Mouse (Mus musculus) CH12.LX (cell line): Measurements from ENCODE around the gene Esp6. TPM values are rescaled to one million over a fixed set of nuclear protein-coding genes. Genes with fewer than 3 reads are reported as not detected.

Experiments used
- DNase-seq: peaks from one replicate; pipeline ENCODE4 v3.0.0-alpha.2; 2013; ENCODE audit errors: extremely low read depth
- H3K27ac ChIP-seq: 2 replicates; pipeline ENCODE4 v1.5.1; 2012; ENCODE audit warnings: low read depth, mild to moderate bottlenecking, control low read depth, moderate library complexity; ENCODE audit not compliant: insufficient read depth
- H3K27me3 ChIP-seq: replicated peaks from 2 replicates; pipeline ENCODE3; 2012; ENCODE audit warnings: inconsistent platforms
- H3K36me3 ChIP-seq, 2 experiments: replicated peaks in 1 of 2; 2 replicates each; pipeline versions ENCODE3 to v1.6.1; 2012; ENCODE audit warnings: inconsistent platforms in 1 of 2, low read length in 1 of 2, mild to moderate bottlenecking in 1 of 2, mixed read lengths in 1 of 2, moderate library complexity in 1 of 2; ENCODE audit not compliant: control insufficient read depth in 1 of 2, insufficient read depth in 1 of 2
- H3K4me1 ChIP-seq, 2 experiments: 2 replicates each; pipeline ENCODE4 v1.6.1; 2012; ENCODE audit warnings: inconsistent platforms in 1 of 2, moderate library complexity in 1 of 2; ENCODE audit not compliant: insufficient read depth in 2 of 2, control insufficient read depth in 1 of 2
- H3K4me2 ChIP-seq: 2 replicates; pipeline ENCODE4 v1.6.1; 2012; ENCODE audit warnings: low read depth, mild to moderate bottlenecking, control low read depth; ENCODE audit not compliant: poor library complexity, insufficient read depth, severe bottlenecking
- H3K4me3 ChIP-seq, 3 experiments: fragments of 150-350 bp in 1 of 3; sonication (generic) in 1 of 3; replicated peaks in 1 of 3; 2 replicates each; pipeline versions ENCODE3 to v1.5.1; 2011 to 2012; ENCODE audit warnings: low read depth in 2 of 3, low read length in 2 of 3, mild to moderate bottlenecking in 2 of 3, moderate library complexity in 2 of 3, control low read depth in 1 of 3, improper control_type of control experiment in 1 of 3, inconsistent platforms in 1 of 3, mixed read lengths in 1 of 3; ENCODE audit not compliant: poor library complexity in 1 of 3
- H3K79me2 ChIP-seq: replicated peaks from 2 replicates; pipeline ENCODE4 v1.6.1; 2012; ENCODE audit warnings: mild to moderate bottlenecking, moderate library complexity; ENCODE audit not compliant: control insufficient read depth, poor library complexity, insufficient read depth, severe bottlenecking; ENCODE audit errors: extremely low read depth
- H3K9ac ChIP-seq: 2 replicates; pipeline ENCODE4 v1.6.1; 2012; ENCODE audit warnings: low read depth, mild to moderate bottlenecking, control low read depth, moderate library complexity; ENCODE audit not compliant: insufficient read depth
- H3K9me3 ChIP-seq: replicated peaks from 2 replicates; pipeline ENCODE3; 2012; ENCODE audit warnings: low read length, inconsistent platforms, mixed read lengths
- CTCF ChIP-seq, 2 experiments: IDR thresholded peaks in 1 of 2; conservative IDR thresholded peaks in 1 of 2; 2 replicates each; pipeline ENCODE4 v1.5.1; 2011 to 2012; ENCODE audit warnings: low read depth in 2 of 2, low read length in 2 of 2, improper control_type of control experiment in 1 of 2, inconsistent platforms in 1 of 2, mild to moderate bottlenecking in 1 of 2, moderate library complexity in 1 of 2
- ELF1 ChIP-seq: IDR thresholded peaks from 2 replicates; pipeline ENCODE4 v1.6.1; 2014; ENCODE audit warnings: low read depth, mild to moderate bottlenecking, inconsistent platforms, low read length, improper control_type of control experiment
- HCFC1 ChIP-seq: IDR thresholded peaks from 2 replicates; pipeline ENCODE4 v1.6.1; 2012; ENCODE audit warnings: low read depth, mild to moderate bottlenecking, inconsistent platforms, low read length, improper control_type of control experiment
- IRF4 ChIP-seq: IDR thresholded peaks from 2 replicates; pipeline ENCODE4 v1.6.1; 2014; ENCODE audit warnings: low read depth, mild to moderate bottlenecking, inconsistent platforms, low read length, improper control_type of control experiment
- KAT2A ChIP-seq: IDR thresholded peaks from 2 replicates; pipeline ENCODE4 v1.6.1; 2012; ENCODE audit warnings: low read length, improper control_type of control experiment, inconsistent platforms; ENCODE audit not compliant: insufficient replicate concordance
- MAFK ChIP-seq: IDR thresholded peaks from 2 replicates; pipeline ENCODE4 v1.6.1; 2011; ENCODE audit warnings: low read length, improper control_type of control experiment; ENCODE audit not compliant: insufficient replicate concordance
- MAX ChIP-seq: IDR thresholded peaks from 2 replicates; pipeline ENCODE4 v1.6.1; 2011; ENCODE audit warnings: low read length, improper control_type of control experiment
- MEF2A ChIP-seq: IDR thresholded peaks from 2 replicates; pipeline ENCODE4 v1.6.1; 2014; ENCODE audit warnings: low read depth, mild to moderate bottlenecking, inconsistent platforms, low read length, improper control_type of control experiment, borderline replicate concordance
- MXI1 ChIP-seq: IDR thresholded peaks from 2 replicates; pipeline ENCODE4 v1.6.1; 2011; ENCODE audit warnings: mild to moderate bottlenecking, low read depth, low read length, improper control_type of control experiment
- NRF1 ChIP-seq: IDR thresholded peaks from 2 replicates; pipeline ENCODE4 v1.6.1; 2014; ENCODE audit warnings: low read depth, mild to moderate bottlenecking, inconsistent platforms, low read length, improper control_type of control experiment, moderate library complexity
- PAX5 ChIP-seq: IDR thresholded peaks from 2 replicates; pipeline ENCODE4 v1.6.1; 2012; ENCODE audit warnings: low read length, inconsistent platforms, mixed read lengths
- RCOR1 ChIP-seq: conservative IDR thresholded peaks from 2 replicates; pipeline ENCODE4 v1.6.1; 2012; ENCODE audit warnings: low read depth, mild to moderate bottlenecking, inconsistent platforms, low read length, improper control_type of control experiment
- SIN3A ChIP-seq: IDR thresholded peaks from 2 replicates; pipeline ENCODE4 v1.6.1; 2012; ENCODE audit warnings: low read length, improper control_type of control experiment, inconsistent platforms
- SMC3 ChIP-seq: IDR thresholded peaks from 2 replicates; pipeline ENCODE4 v1.6.1; 2011; ENCODE audit warnings: low read depth, low read length, improper control_type of control experiment
- TBP ChIP-seq: conservative IDR thresholded peaks from 2 replicates; pipeline ENCODE4 v1.6.1; 2011; ENCODE audit warnings: low read depth, low read length, improper control_type of control experiment
- TCF12 ChIP-seq: IDR thresholded peaks from 2 replicates; pipeline ENCODE4 v1.6.1; 2014; ENCODE audit warnings: low read depth, mild to moderate bottlenecking, inconsistent platforms, low read length, improper control_type of control experiment
- UBTF ChIP-seq: IDR thresholded peaks from 2 replicates; pipeline ENCODE4 v1.6.1; 2012; ENCODE audit warnings: low read depth, mild to moderate bottlenecking, inconsistent platforms, low read length, improper control_type of control experiment, moderate library complexity
- ZC3H11A ChIP-seq: IDR thresholded peaks from 2 replicates; pipeline ENCODE4 v1.6.1; 2012; ENCODE audit warnings: low read depth, mild to moderate bottlenecking, inconsistent platforms, low read length, improper control_type of control experiment
- ZKSCAN1 ChIP-seq: IDR thresholded peaks from 2 replicates; pipeline ENCODE4 v1.6.1; 2012; ENCODE audit warnings: low read depth, inconsistent platforms, low read length, improper control_type of control experiment, borderline replicate concordance
- ZMIZ1 ChIP-seq: IDR thresholded peaks from 2 replicates; pipeline ENCODE4 v1.6.1; 2012; ENCODE audit warnings: low read depth, mild to moderate bottlenecking, inconsistent platforms, low read length, improper control_type of control experiment
- ZNF384 ChIP-seq: IDR thresholded peaks from 2 replicates; pipeline ENCODE4 v1.6.1; 2012; ENCODE audit warnings: low read depth, low read length, improper control_type of control experiment, inconsistent platforms
- dilution Hi-C: fragments of 300-500 bp; cut with MboI; formaldehyde crosslinking; loops from 2 replicates; pipeline ENCODE4 v1.14.3; 2020; ENCODE audit warnings: low sequenced_read_pairs; ENCODE audit not compliant: extremely low pct_unique_long_range_greater_than_20kb, extremely low pct_ligation_motif_present
- in situ Hi-C: fragments of 300-500 bp; cut with MboI; formaldehyde crosslinking; loops from 3 replicates; pipeline ENCODE4 v1.14.3; 2019; ENCODE audit warnings: low sequenced_read_pairs, low pct_ligation_motif_present, low pct_unique_long_range_greater_than_20kb, mixed read lengths
- polyA plus RNA-seq: library from polyadenylated mRNA; unstranded; fragments of >175 nt; gene quantifications from 2 replicates; pipeline ENCODE4 v1.2.1, GENCODE M21; 2012; ENCODE audit warnings: low read depth; ENCODE audit not compliant: insufficient read length
- total RNA-seq, 2 experiments: library from RNA; depleted of rRNA; stranded (reverse); fragments of 300-350 nt in 1 of 2; fragments of >200 nt in 1 of 2; gene quantifications; 2 replicates each; pipeline ENCODE4 v1.2.3; 2012 to 2014

Gene Esp6
- total and polyA plus RNA-seq, 3 experiments: not detected

DNA sequence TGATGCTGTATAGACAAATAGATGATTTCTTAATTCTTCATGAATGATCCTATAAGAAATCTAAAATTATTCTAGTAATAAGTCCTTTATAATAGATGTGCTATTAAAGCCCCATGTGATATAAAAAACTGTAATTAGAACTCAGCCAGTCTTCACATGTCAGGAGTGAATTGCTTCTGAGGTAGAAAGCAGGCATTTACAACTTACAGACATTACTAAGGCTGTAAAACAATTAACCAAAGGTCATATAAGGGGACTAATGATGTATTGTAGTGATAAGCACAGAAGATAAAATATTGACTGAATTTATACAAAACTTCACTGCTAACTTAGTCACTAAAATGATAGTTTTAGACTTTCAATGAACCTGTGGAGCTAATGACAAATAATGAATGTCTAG is 30.0 kb downstream of the Esp6 start:
- dilution Hi-C loops (no loop called here), in situ Hi-C loops (no loop called here)
- H3K9me3 ChIP-seq: peaks cover 19% of the 10 kb centered on the region
- H3K79me2 ChIP-seq: no peaks in the 10 kb centered on the region
- H3K9ac ChIP-seq: no peak overlapping the region
- no peak overlapping the region for H3K4me2 ChIP-seq
- H3K27me3 ChIP-seq: no peaks in the 10 kb centered on the region
- no peaks in the 10 kb centered on the region for H3K36me3 ChIP-seq
- no peak overlapping the region for H3K4me3 ChIP-seq
- no peaks in the 10 kb centered on the region for H3K4me1 ChIP-seq
- no peak for DNase-seq
- no peak overlapping the region for H3K27ac ChIP-seq
- no peak for TF ChIP-seq ZMIZ1
- no peak for TF ChIP-seq MAFK
- TF ChIP-seq SMC3: no peak
- no peak for TF ChIP-seq TCF12
- TF ChIP-seq ZNF384: no peak
- no peak for TF ChIP-seq SIN3A
- no peak for TF ChIP-seq RCOR1
- no peak for TF ChIP-seq ZKSCAN1
- TF ChIP-seq ELF1: no peak
- no peak for TF ChIP-seq TBP
- TF ChIP-seq PAX5: no peak
- TF ChIP-seq MEF2A: no peak
- TF ChIP-seq KAT2A: no peak

DNA sequence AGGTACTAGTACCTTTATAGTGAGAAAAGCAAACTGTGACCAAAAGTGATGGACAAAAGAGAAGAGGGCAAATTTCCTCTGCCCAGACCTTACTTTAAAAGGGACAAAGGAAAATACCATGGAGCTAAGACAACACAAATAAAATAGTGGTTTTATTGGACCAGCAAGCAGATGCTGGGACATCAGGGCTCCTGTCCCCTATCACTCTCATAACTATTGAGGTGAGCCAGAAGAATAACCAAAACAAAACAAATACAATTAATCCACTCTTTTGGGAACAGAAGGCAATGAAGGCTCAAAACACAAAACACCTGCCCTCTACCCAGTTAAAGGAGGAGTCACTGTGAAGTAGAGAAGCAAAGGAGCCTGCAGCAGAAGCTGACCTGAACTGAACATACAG is 37.0 kb downstream of the Esp6 start, which contains the start of gene Esp4:
TSS of gene Esp4 (plus strand) at position 301 of the 400 bp plus-strand sequence.
- H3K4me2 ChIP-seq: no peak within 1 kb of the TSS
- in situ Hi-C loops (no loop called here), dilution Hi-C loops (no loop called here)
- no peak within 1 kb of the TSS for H3K27ac ChIP-seq
- DNase-seq: no peak
- H3K36me3 ChIP-seq: no peaks in the 10 kb centered on the region
- no peaks in the 10 kb centered on the region for H3K27me3 ChIP-seq
- H3K4me1 ChIP-seq: no peaks in the 10 kb centered on the region
- H3K4me3 ChIP-seq: no peak within 1 kb of the TSS
- H3K9ac ChIP-seq: no peak within 1 kb of the TSS
- no peaks in the 10 kb centered on the region for H3K79me2 ChIP-seq
- peaks cover 23% of the 10 kb centered on the region for H3K9me3 ChIP-seq
- TF ChIP-seq KAT2A (no peak), UBTF (no peak), HCFC1 (no peak), ZNF384 (no peak), ZMIZ1 (no peak), MAX (no peak), IRF4 (no peak), MXI1 (no peak), ZC3H11A (no peak), NRF1 (no peak), CTCF (conservative IDR thresholded peaks at IDR 0.05 in 1 of 2, IDR thresholded peaks at IDR 0.05 in 1 of 2; ENCODE audit: low read depth in 2 of 2, low read length in 2 of 2) (no peak), SMC3 (no peak)

Other genes starting within 250 kb of the Esp6 start
- gene Crisp1, start 242.3 kb upstream of the Esp6 start, total RNA-seq (2012; rRNA removed): not detected in 2 replicates
- not detected in 2 replicates for gene Crisp1, start 242.3 kb upstream of the Esp6 start, total RNA-seq (2014; rRNA removed)
- not detected in 2 replicates for gene Crisp1, start 242.3 kb upstream of the Esp6 start, polyA plus RNA-seq
- not detected in 2 replicates for gene Esp8, start 41.5 kb upstream of the Esp6 start, total RNA-seq (2012; rRNA removed)
- not detected in 2 replicates for gene Esp8, start 41.5 kb upstream of the Esp6 start, total RNA-seq (2014; rRNA removed)
- gene Esp8, start 41.5 kb upstream of the Esp6 start, polyA plus RNA-seq: not detected in 2 replicates
- not detected in 2 replicates for gene Esp4, start 37.1 kb downstream of the Esp6 start, total RNA-seq (2012; rRNA removed)
- not detected in 2 replicates for gene Esp4, start 37.1 kb downstream of the Esp6 start, total RNA-seq (2014; rRNA removed)
- gene Esp4, start 37.1 kb downstream of the Esp6 start, polyA plus RNA-seq: not detected in 2 replicates
- gene Esp3, start 70.6 kb downstream of the Esp6 start, total RNA-seq (2012; rRNA removed): not detected in 2 replicates
- gene Esp3, start 70.6 kb downstream of the Esp6 start, total RNA-seq (2014; rRNA removed): not detected in 2 replicates
- gene Esp3, start 70.6 kb downstream of the Esp6 start, polyA plus RNA-seq: not detected in 2 replicates
- not detected in 2 replicates for gene Esp1, start 165.6 kb downstream of the Esp6 start, total RNA-seq (2012; rRNA removed)
- not detected in 2 replicates for gene Esp1, start 165.6 kb downstream of the Esp6 start, total RNA-seq (2014; rRNA removed)
- not detected in 2 replicates for gene Esp1, start 165.6 kb downstream of the Esp6 start, polyA plus RNA-seq
- gene Crisp2, start 245.5 kb downstream of the Esp6 start, total RNA-seq (2012; rRNA removed): not detected in 2 replicates
- not detected in 2 replicates for gene Crisp2, start 245.5 kb downstream of the Esp6 start, total RNA-seq (2014; rRNA removed)
- gene Crisp2, start 245.5 kb downstream of the Esp6 start, polyA plus RNA-seq: not detected in 2 replicates
- not detected in 2 replicates for gene Rhag, start 249.6 kb downstream of the Esp6 start, total RNA-seq (2012; rRNA removed)
- gene Rhag, start 249.6 kb downstream of the Esp6 start, total RNA-seq (2014; rRNA removed): not detected in 2 replicates
- gene Rhag, start 249.6 kb downstream of the Esp6 start, polyA plus RNA-seq: not detected in 2 replicates